Mouse (Mus musculus) lung, postnatal 0 days (tissue): ENCODE data around the gene Kazn.

ENCODE experiments used
- CTCF ChIP-seq: IDR thresholded peaks from 2 replicates; pipeline ENCODE4 v1.5.1; 2016; ENCODE audit warnings: antibody characterized with exemption, mild to moderate bottlenecking
- EP300 ChIP-seq: IDR thresholded peaks from 2 replicates; pipeline ENCODE4 v1.6.1; 2016; ENCODE audit warnings: antibody characterized with exemption, mild to moderate bottlenecking, control low read depth

GRCm38 (mm10) chr4:142057529-142058216 is 181.5 kb downstream of the Kazn start:
- TF ChIP-seq CTCF, result no peak
- TF ChIP-seq EP300, result no peak
